Mouse (Mus musculus) urinary bladder, postnatal 25 days (tissue): ENCODE measurements around the gene Ddx54.

Experiments used
- DNase-seq: peaks from one replicate; pipeline ENCODE4 v3.0.0; 2022; ENCODE audit warnings: low spot score

Ddx54 gene

GRCm38 (mm10) chr5:120611416-120611815, 1.1 kb upstream of the Ddx54 start:
- DNase-seq: no peak

DNA sequence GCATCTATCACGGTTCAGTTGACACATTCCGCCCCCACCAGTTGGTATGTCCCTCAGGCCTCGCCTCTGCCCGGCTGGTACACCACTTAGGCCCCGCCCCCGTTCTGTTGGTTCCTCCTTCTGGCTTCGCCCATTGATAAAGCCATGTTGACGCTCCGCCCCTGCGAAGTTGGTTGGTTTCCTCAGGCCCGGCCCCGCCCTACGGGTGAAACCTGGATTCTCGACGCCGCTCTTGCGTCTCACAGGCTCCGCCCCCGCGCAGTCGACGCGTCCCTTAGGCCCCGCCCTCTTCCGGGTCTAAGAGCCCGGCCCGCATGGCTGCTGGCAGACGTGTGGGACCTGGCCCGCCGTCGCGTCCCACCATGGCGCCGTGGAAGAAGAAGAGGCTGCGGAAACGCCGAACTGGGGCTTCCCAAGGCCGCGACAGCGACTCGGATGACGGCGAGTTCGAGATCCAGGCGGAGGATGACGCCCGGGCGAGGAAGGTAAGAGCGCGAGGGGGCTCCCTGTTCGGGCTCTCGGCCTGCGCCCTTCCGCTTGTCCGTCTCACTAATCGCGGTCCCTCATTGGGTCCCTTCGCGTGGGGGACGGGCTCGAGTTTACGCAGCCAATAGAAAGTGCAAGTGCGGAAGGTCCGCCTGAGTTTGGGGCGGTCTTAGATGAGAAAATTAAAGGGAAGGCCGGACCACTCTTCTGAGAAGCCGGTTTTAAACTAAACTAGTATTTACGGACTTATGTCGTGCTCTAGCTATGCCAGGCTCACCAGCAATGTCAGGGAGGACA, 474 bp downstream of the Ddx54 start:
- DNase-seq: peak; percentile 99

DNA sequence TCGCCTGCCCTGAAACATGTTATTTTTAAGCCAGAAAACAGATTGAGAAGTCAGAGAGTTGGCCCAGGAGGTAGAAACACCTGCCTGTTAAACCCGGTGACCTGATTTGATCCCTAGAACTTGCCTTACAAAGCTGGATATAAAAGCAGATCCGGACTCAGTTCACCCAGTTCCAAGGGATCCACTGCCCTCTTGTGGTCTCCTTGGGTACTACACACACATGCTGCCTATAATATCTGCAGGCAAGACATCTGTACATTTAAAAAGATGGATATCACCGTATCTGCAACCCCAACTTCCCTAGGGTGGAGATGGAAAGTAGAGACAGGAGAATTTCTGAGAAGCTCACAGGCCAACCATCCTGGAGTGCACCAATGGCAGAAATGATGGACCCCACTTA, 3.4 kb downstream of the Ddx54 start:
- DNase-seq: no peak

DNA sequence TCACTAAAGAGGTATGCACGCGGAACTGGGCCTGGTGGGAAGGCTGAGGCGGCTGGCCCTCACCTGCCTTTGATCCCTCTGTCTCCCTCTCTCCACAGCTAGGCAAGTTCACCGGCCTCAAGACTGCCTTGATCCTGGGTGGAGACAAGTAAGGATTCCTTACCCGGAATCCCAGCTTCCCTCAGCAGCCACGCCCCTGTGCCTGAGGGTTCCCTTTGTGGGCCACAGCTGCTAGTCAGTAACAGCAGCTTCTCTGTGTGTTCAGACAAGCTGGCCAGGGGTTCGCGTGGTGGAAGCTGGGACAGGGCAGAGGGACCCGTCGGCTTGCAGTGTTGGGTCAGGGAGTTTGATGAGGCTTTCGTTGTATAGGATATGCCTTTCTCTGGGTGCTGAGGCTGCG, 6.2 kb downstream of the Ddx54 start:
- DNase-seq: no peak

- peak; percentile 55 for DNase-seq
Observed at GRCm38 (mm10) chr5:120619201-120619600, 6.7 kb downstream of the Ddx54 start.

GRCm38 (mm10) chr5:120620375-120621077, 8.0 kb downstream of the Ddx54 start:
- peak; percentile 78 for DNase-seq

GRCm38 (mm10) chr5:120621078-120621765, 8.7 kb downstream of the Ddx54 start:
- no peak for DNase-seq

DNA sequence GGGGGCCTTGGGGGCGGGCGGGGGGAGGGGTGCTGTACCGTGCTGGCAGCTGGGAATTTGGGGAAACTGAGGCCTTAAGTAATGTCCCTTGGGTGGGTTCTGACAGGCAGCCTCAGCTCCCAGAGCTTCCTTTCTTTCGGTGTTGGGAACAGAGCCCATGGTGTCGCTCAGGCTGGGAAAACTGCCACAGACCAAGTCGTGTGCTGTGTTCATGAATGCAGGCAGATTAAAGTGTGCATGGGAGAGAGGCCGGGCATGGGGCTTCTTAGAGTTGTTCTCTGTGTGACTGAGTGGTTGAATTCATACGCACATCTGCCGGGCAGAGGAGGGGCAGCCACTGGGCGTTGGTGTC, 9.3 kb downstream of the Ddx54 start:
- no peak for DNase-seq

GRCm38 (mm10) chr5:120622198-120622851, 9.8 kb downstream of the Ddx54 start:
- no peak for DNase-seq

GRCm38 (mm10) chr5:120624427-120624826, 11.9 kb downstream of the Ddx54 start:
- DNase-seq: no peak

GRCm38 (mm10) chr5:120626399-120626798, 13.9 kb downstream of the Ddx54 start:
- DNase-seq: no peak

DNA sequence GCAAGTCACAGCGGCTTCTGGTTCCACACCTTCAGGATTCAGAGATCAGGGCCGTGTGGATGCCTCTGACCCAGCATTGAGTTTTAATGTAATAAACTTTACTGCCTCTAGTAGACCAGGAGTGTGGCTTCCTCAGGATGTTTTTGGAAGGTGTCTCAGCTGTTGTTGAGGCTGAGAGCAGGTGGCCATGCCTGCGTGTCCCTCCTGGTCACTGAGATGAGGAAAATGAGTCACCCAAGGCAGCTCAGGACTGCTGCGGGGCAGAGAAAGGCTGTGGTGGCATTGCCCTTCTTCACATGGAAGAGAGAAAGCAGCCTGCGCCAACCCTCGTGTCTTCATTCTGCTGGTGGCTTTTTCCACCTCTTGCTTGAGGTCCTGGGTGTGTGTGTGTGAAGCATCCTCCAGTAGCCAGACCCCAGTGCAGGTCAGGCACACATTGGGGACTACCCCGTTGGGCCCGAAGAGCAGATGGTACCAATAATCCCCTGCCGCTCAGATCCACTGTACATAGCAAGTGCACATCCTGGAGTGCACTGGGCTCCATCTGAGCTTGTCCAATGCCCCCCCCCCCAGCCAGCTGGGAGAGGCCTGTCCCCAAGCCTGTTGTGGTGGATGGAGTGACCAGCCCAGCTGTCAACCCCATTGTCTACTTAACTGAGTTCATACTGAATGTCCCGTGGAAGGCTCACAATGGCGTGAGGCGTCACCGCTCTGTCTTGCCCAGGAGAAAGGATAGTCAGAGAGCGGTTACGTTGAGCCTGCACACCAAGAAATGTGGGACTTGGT, 15.2 kb downstream of the Ddx54 start:
- no peak for DNase-seq

- DNase-seq: no peak
Observed at GRCm38 (mm10) chr5:120628624-120629023, 16.1 kb downstream of the Ddx54 start.

DNA sequence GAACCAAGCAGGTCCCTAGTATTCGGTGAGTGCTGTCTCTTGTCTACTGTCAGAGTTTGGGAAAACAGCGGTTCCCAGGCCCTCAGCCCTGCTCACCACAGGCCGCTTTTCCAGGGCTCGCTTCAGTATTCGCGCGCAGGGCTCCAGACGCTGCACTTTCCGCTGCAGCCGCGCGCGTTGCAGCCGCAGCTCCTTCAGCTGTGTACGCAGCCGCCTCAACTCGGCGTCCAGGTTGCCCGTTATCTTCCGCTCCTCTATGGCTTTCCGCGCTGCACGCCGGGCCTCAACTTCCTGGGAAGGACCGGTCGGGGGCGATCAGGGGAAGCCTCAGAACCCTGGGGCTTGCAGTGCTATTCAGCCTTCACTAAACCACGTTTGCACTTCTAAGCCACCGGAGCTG, 18.6 kb downstream of the Ddx54 start:
- DNase-seq: no peak

GRCm38 (mm10) chr5:120631892-120632291, 19.4 kb downstream of the Ddx54 start:
- DNase-seq: no peak

GRCm38 (mm10) chr5:120634131-120634530, 21.6 kb downstream of the Ddx54 start, which contains the start of gene Cfap73:
Gene Cfap73 (minus strand): TSS chr5:120634235.
- DNase-seq: no peak

DNA sequence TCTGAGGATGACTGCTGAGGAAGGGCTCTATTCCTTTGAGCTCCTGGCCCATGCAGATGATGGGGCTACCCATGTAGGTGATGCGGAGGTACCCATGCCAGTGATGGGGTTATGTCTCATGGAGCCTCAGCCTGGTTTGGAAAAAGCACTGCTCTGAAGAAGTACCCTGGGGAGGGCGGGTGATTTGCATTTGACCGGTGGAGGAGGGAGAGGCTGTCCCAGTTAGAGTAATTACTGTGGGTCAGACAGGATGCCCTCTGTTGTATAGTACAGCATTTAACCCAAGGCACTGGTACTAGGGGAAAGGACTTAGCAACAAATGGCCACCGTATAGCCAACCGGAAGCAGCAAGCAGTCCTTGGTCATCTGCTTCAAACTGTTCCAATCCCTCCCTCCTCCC, 22.3 kb downstream of the Ddx54 start:
- DNase-seq: no peak

DNA sequence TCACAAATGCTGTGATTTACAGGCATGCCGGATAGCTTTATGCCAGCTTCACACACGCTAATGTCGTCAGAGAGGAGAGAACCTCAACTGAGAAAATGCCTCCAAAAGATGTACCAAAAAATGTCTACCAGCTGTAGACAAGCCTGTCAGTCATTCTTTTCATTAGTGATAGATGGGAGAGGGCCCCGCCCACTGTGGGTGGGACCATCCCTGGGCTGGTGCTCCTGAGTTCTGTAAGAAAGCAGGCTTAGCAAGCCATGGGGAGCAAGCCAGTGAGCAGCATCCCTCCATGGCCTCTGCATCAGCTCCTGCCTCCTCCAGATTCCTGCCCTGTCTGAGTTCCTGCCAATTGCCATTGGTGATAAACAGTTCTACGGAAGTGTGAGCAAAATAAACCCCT, 23.1 kb downstream of the Ddx54 start:
- DNase-seq: no peak

DNA sequence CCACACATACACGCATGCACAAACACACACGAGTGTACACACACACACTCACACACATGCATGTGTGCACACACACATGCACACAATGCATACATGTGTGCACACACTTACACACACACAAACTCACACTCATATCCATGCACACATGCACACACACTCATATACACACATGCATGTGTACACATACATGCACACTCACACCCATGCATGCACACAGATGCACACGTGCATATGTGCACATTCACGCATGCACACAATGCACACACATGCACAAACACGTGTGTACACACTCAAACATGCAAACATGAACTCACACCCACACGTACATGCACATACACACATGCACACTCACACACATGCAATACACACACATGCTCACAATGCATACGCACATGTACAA, 27.6 kb downstream of the Ddx54 start:
- no peak for DNase-seq

- no peak for DNase-seq
Observed at GRCm38 (mm10) chr5:120643365-120644085, 31.0 kb downstream of the Ddx54 start.

DNA sequence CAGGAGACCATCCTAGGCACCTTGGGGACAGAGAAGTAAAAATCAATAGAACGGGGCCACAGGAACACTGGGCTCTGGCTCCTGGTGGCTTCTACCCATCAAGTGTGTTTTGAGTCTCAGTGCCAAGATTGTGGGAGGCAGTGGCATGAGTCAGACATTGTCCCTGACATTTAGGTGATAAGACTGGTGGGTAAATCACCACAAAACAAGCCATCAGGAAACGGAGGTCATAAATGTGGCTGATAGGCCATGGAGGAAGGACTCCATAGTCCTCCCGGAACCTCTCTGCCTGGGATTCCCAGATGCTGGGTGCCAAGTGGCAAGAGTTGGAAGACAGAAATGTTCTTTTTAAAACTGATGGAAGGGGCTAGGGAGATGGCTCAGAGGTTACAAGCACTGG, 31.7 kb downstream of the Ddx54 start:
- DNase-seq: no peak
